Mouse (Mus musculus) forebrain, embryonic 11.5 days (tissue): Measurements from ENCODE around the gene Adamts17. TPM values are rescaled to one million over a fixed set of nuclear protein-coding genes. Genes with fewer than 3 reads are reported as not detected.

Source experiments
- ATAC-seq: fragments of 200-750 bp; cut with Nextera tagmentation; replicated peaks from 2 replicates; pipeline ENCODE4 v1.8.0; 2017; ENCODE audit warnings: moderate TSS enrichment; ENCODE audit not compliant: low FRiP score
- DNase-seq: peaks from one replicate; pipeline ENCODE4 v3.0.0-alpha.2; 2017; ENCODE audit warnings: low spot score
- H3K27ac ChIP-seq: fragments of 300-500 bp; sonication (generic); 2 replicates; pipeline ENCODE4 v1.5.1; 2014; ENCODE audit warnings: low read depth, low read length
- H3K27me3 ChIP-seq: fragments of 300-500 bp; sonication (generic); 2 replicates; pipeline ENCODE4 v1.6.1; 2014; ENCODE audit warnings: mild to moderate bottlenecking, low read length, mixed read lengths; ENCODE audit not compliant: control insufficient read depth, insufficient read depth
- H3K36me3 ChIP-seq: fragments of 300-500 bp; sonication (generic); 2 replicates; pipeline ENCODE4 v1.6.1; 2014; ENCODE audit warnings: mild to moderate bottlenecking, low read length, moderate library complexity, mixed read lengths; ENCODE audit not compliant: control insufficient read depth, insufficient read depth
- H3K4me1 ChIP-seq: fragments of 300-500 bp; sonication (generic); replicated peaks from 2 replicates; pipeline ENCODE4 v1.6.1; 2014; ENCODE audit warnings: low read length, mixed read lengths; ENCODE audit not compliant: control insufficient read depth, insufficient read depth
- H3K4me2 ChIP-seq: fragments of 300-500 bp; sonication (generic); 2 replicates; pipeline ENCODE4 v1.6.1; 2014; ENCODE audit warnings: low read depth, mild to moderate bottlenecking, low read length, moderate library complexity, mixed read lengths; ENCODE audit not compliant: severe bottlenecking
- H3K4me3 ChIP-seq: fragments of 300-500 bp; sonication (generic); 2 replicates; pipeline ENCODE4 v1.5.1; 2014; ENCODE audit warnings: low read depth, low read length
- H3K9ac ChIP-seq: fragments of 300-500 bp; sonication (generic); 2 replicates; pipeline ENCODE4 v1.6.1; 2014; ENCODE audit warnings: low read length
- H3K9me3 ChIP-seq: fragments of 300-500 bp; sonication (generic); 2 replicates; pipeline ENCODE4 v1.6.1; 2016; ENCODE audit warnings: low read length, mixed read lengths; ENCODE audit not compliant: control insufficient read depth
- WGBS: fragments of 180-500 bp; shearing (Covaris S2); extraction: QIAGEN DNeasy Blood & Tissue Kit; methylation state at CpG from one replicate; pipeline ENCODE4 v1.1.7; 2014; 5-methylcytosine and 5-hydroxymethylcytosine counted together
- polyA plus RNA-seq: library from polyadenylated mRNA; unstranded; fragments of >200 nt; fragmentation: Nextera tagmentation; extraction: Ambion mirVana; gene quantifications from 2 replicates; pipeline ENCODE4 v1.2.1, GENCODE M21; 2014

The Adamts17 gene
- polyA plus RNA-seq, 1 experiment from 2014 or later = 0.72 TPM

- 86% methylated on average over 8 of the region's 8 CpGs for WGBS
- DNase-seq = peak; percentile 7
These were observed 124.0 kb downstream of the Adamts17 start for GRCm38 (mm10) chr7:66963541-66963940.

DNA sequence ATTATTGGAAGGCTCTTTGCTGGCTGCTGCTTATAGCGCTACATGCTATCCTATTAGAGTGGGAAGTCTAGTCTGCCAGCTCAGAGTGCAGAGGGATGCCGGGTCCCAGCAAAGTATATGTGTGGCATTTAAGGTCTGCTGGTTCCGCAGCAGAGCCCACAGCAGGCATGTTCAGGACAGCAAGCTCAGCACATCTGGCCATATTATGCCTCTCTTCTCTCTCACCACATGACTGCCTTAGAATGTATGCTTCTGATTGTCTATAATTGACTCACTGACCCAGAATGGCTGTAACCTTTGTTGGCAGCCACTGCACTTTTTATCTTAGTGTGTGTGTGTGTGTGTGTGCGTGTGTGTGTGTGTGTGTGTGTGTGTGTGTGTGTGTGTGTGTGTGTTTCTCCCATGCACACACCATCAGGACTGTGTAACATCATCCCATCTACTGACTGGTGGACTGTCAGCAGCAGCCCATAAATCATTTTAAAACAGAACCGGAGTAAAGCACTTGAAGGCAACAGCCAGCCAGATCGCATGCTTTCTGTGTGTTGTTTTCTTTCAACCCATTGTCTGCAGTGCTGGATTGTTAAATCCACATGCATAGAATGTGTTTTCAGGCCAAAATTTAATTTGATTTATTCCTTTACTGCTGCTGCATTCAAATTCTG, 127.1 kb downstream of the Adamts17 start:
- Histone ChIP-seq H3K9ac (no peak overlapping the region), H3K36me3 (no peaks in the 10 kb centered on the region), H3K4me3 (no peak overlapping the region), H3K9me3 (no peaks in the 10 kb centered on the region), H3K4me2 (no peak overlapping the region), H3K27ac (no peak overlapping the region), H3K27me3 (no peaks in the 10 kb centered on the region), H3K4me1 (peaks cover 4% of the 10 kb centered on the region; the same call in 1 of the 2 replicates)
- peak; percentile 58 for ATAC-seq
- 65% methylated on average over 6 of the region's 6 CpGs for WGBS
- DNase-seq = peak; percentile 35

More at GRCm38 (mm10) chr7:66963541-66963940, 124.0 kb downstream of the Adamts17 start:
- no peaks in the 10 kb centered on the region for H3K36me3 ChIP-seq
- H3K27ac ChIP-seq = no peak overlapping the region
- H3K9me3 ChIP-seq = no peaks in the 10 kb centered on the region
- H3K9ac ChIP-seq = no peak overlapping the region
- H3K4me1 ChIP-seq = peaks cover 4% of the 10 kb centered on the region; the same call in 1 of the 2 replicates
- no peak for ATAC-seq
- no peak overlapping the region for H3K4me3 ChIP-seq
- H3K27me3 ChIP-seq = no peaks in the 10 kb centered on the region
- H3K4me2 ChIP-seq = no peak overlapping the region

DNA sequence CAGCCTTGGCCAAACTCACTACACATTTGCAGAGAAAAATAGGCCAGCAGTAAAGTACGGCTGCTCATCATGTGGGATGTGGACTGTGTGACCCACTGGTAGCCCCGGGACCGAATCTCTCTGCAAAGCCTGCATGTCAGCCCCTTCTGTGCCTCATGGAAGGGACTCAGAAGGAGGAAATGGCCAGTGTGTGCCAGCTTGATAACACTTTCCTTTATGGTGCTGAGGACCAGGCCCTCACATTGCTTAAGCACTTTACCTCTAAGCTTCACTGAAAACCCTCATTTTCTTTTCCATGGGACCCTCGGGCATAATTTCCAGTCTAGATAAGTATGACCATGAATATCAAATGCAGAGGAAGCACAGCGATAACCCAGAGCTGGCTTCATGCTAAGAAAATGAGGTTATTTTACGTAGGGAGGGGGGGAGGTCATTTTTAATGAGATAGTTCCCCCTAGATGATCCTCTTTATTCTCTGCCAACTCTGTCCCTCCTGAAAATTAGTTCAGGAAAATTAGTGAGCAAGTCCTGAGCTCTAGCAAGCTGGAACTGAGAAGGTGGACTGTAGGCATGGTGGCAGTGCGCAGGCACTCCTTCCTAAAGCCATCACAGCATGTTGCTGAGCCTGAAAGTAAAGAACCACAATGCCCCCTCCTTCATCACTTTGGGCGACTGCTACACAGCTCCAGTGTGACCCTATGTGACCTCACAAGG, 127.8 kb downstream of the Adamts17 start:
- H3K36me3 ChIP-seq = no peaks in the 10 kb centered on the region
- H3K9ac ChIP-seq = no peak overlapping the region; the same call in 1 of the 2 replicates
- 72% methylated on average over 8 of the region's 8 CpGs for WGBS
- no peaks in the 10 kb centered on the region for H3K27me3 ChIP-seq
- DNase-seq = peak; percentile 35
- no peak overlapping the region for H3K27ac ChIP-seq
- no peak overlapping the region for H3K4me3 ChIP-seq
- peaks cover 4% of the 10 kb centered on the region; the same call in 1 of the 2 replicates for H3K4me1 ChIP-seq
- no peak overlapping the region for H3K4me2 ChIP-seq
- H3K9me3 ChIP-seq = no peaks in the 10 kb centered on the region
- no peak for ATAC-seq

GRCm38 (mm10) chr7:66968661-66969060, 129.1 kb downstream of the Adamts17 start:
- WGBS = 87% methylated on average over 6 of the region's 6 CpGs
- ATAC-seq = no peak

GRCm38 (mm10) chr7:66969199-66969598, 129.7 kb downstream of the Adamts17 start:
- H3K9me3 ChIP-seq = no peaks in the 10 kb centered on the region
- 62% methylated on average over 2 of the region's 2 CpGs for WGBS
- H3K9ac ChIP-seq = no peak overlapping the region
- H3K27ac ChIP-seq = no peak overlapping the region
- no peak for DNase-seq
- no peak overlapping the region for H3K4me2 ChIP-seq
- no peaks in the 10 kb centered on the region for H3K27me3 ChIP-seq
- peaks cover 4% of the 10 kb centered on the region; the same call in 1 of the 2 replicates for H3K4me1 ChIP-seq
- ATAC-seq = no peak
- no peak overlapping the region for H3K4me3 ChIP-seq
- H3K36me3 ChIP-seq = no peaks in the 10 kb centered on the region

More at GRCm38 (mm10) chr7:66968661-66969060, 129.1 kb downstream of the Adamts17 start:
- no peak for DNase-seq
- H3K9me3 ChIP-seq = no peaks in the 10 kb centered on the region
- H3K27me3 ChIP-seq = no peaks in the 10 kb centered on the region
- no peaks in the 10 kb centered on the region for H3K36me3 ChIP-seq
- H3K4me2 ChIP-seq = no peak overlapping the region
- no peak overlapping the region for H3K4me3 ChIP-seq
- H3K4me1 ChIP-seq = peaks cover 4% of the 10 kb centered on the region; the same call in 1 of the 2 replicates
- H3K27ac ChIP-seq = no peak overlapping the region
- no peak overlapping the region for H3K9ac ChIP-seq

DNA sequence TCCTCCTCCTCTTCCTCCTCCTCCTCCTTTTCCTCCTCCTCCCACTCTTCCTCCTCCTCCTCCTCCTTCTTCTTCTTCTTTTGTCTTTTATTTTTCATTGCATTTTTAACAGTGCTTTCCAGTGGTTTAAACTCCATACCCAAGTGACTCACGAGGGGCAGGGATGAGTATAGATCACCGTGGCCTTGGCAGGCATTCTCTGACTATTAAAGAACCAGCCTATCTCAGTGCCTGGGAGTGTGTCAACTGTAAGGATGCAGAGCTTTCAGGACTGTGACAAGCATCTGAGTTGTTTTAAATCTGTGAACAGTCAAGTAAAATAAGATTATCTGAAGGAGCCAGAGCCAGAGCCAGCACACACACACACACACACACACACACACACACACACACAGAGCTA, 130.7 kb downstream of the Adamts17 start:
- ATAC-seq (no peak), DNase-seq (no peak)
- H3K4me2 ChIP-seq = no peak overlapping the region
- WGBS = 84% methylated on average over 2 of the region's 2 CpGs
- H3K9me3 ChIP-seq = no peaks in the 10 kb centered on the region
- no peaks in the 10 kb centered on the region for H3K36me3 ChIP-seq
- no peak overlapping the region for H3K9ac ChIP-seq
- H3K27me3 ChIP-seq = no peaks in the 10 kb centered on the region
- no peak overlapping the region for H3K4me3 ChIP-seq
- H3K4me1 ChIP-seq = peaks cover 4% of the 10 kb centered on the region; the same call in 1 of the 2 replicates
- no peak overlapping the region for H3K27ac ChIP-seq

- no peak overlapping the region for H3K9ac ChIP-seq
- ATAC-seq (no peak), DNase-seq (no peak)
- H3K27me3 ChIP-seq = no peaks in the 10 kb centered on the region
- H3K4me1 ChIP-seq = peaks cover 4% of the 10 kb centered on the region; the same call in 1 of the 2 replicates
- H3K4me2 ChIP-seq = no peak overlapping the region
- no peaks in the 10 kb centered on the region for H3K9me3 ChIP-seq
- H3K36me3 ChIP-seq = no peaks in the 10 kb centered on the region
- 67% methylated on average over 2 of the region's 2 CpGs for WGBS
- H3K27ac ChIP-seq = no peak overlapping the region
- H3K4me3 ChIP-seq = no peak overlapping the region
These were observed 131.4 kb downstream of the Adamts17 start for GRCm38 (mm10) chr7:66970974-66971373.

DNA sequence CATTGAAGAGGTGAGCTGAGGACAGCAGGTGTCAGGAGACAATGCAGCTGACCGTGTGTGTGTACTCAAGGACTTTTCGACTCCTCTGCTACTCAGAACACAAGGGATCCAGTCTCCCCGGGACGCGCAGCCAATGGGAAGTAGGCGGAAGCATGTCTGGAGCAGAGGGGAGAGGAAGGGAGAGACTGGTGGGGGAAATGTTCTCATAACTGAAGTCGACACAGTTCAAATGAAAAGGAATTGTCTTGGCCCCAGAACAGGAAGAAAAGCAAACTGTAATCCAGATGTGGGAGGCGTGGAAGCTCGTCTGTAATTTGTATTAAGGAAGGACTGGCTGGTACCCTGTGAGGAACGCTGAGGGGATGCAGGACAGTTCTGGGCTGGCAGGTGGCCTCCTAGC, 135.3 kb downstream of the Adamts17 start:
- no peak overlapping the region for H3K27ac ChIP-seq
- H3K9me3 ChIP-seq = no peaks in the 10 kb centered on the region
- H3K4me3 ChIP-seq = no peak overlapping the region
- no peak overlapping the region for H3K9ac ChIP-seq
- no peak for ATAC-seq
- no peaks in the 10 kb centered on the region for H3K4me1 ChIP-seq
- 80% methylated on average over 10 of the region's 10 CpGs for WGBS
- no peaks in the 10 kb centered on the region for H3K36me3 ChIP-seq
- no peaks in the 10 kb centered on the region for H3K27me3 ChIP-seq
- no peak for DNase-seq
- no peak overlapping the region for H3K4me2 ChIP-seq
